Mouse (Mus musculus) midbrain, embryonic 11.5 days (tissue): ENCODE data around the gene Irak3. TPM values are rescaled to one million over a fixed set of nuclear protein-coding genes. Genes with fewer than 3 reads are reported as not detected.

Experiments used
- ATAC-seq: fragments of 200-750 bp; cut with Nextera tagmentation; 2 replicates; pipeline ENCODE4 v1.8.0; 2017; ENCODE audit warnings: moderate TSS enrichment, moderate library complexity; ENCODE audit not compliant: low FRiP score
- DNase-seq: peaks from one replicate; pipeline ENCODE4 v3.0.0; 2015; ENCODE audit warnings: low spot score; ENCODE audit errors: missing footprints
- H3K27ac ChIP-seq: fragments of 300-500 bp; sonication (generic); 2 replicates; pipeline ENCODE4 v1.5.1; 2014; ENCODE audit warnings: low read depth, low read length
- H3K27me3 ChIP-seq: fragments of 300-500 bp; sonication (generic); 2 replicates; pipeline ENCODE4 v1.6.1; 2014; ENCODE audit warnings: mild to moderate bottlenecking, low read length, moderate library complexity, mixed read lengths; ENCODE audit not compliant: control insufficient read depth, insufficient read depth
- H3K36me3 ChIP-seq: fragments of 300-500 bp; sonication (generic); 2 replicates; pipeline ENCODE4 v1.6.1; 2014; ENCODE audit warnings: mild to moderate bottlenecking, low read length, moderate library complexity, mixed read lengths; ENCODE audit not compliant: control insufficient read depth, insufficient read depth
- H3K4me1 ChIP-seq: fragments of 300-500 bp; sonication (generic); 2 replicates; pipeline ENCODE4 v1.6.1; 2014; ENCODE audit warnings: low read length; ENCODE audit not compliant: control insufficient read depth, insufficient read depth
- H3K4me2 ChIP-seq: fragments of 300-500 bp; sonication (generic); 2 replicates; pipeline ENCODE4 v1.6.1; 2014; ENCODE audit warnings: mild to moderate bottlenecking, moderate library complexity
- H3K4me3 ChIP-seq: fragments of 300-500 bp; sonication (generic); 2 replicates; pipeline ENCODE4 v1.5.1; 2014; ENCODE audit warnings: low read depth, low read length
- H3K9ac ChIP-seq: fragments of 300-500 bp; sonication (generic); 2 replicates; pipeline ENCODE4 v1.6.1; 2014; ENCODE audit warnings: low read length
- H3K9me3 ChIP-seq: fragments of 300-500 bp; sonication (generic); 2 replicates; pipeline ENCODE4 v1.6.1; 2016; ENCODE audit warnings: low read length; ENCODE audit not compliant: control insufficient read depth
- WGBS: fragments of 180-500 bp; shearing (Covaris S2); extraction: QIAGEN DNeasy Blood & Tissue Kit; methylation state at CpG from one replicate; pipeline ENCODE4 v1.1.7; 2014; 5-methylcytosine and 5-hydroxymethylcytosine counted together
- polyA plus RNA-seq: library from polyadenylated mRNA; unstranded; fragments of >200 nt; fragmentation: Nextera tagmentation; extraction: Ambion mirVana; gene quantifications from 2 replicates; pipeline ENCODE4 v1.2.1, GENCODE M21; 2014

The Irak3 gene
- polyA plus RNA-seq, 1 experiment from 2014 or later = 1.2 TPM

- Histone ChIP-seq H3K4me1 (no peaks in the 10 kb centered on the region), H3K9ac (no peak overlapping the region), H3K27me3 (no peaks in the 10 kb centered on the region), H3K27ac (no peak overlapping the region), H3K36me3 (no peaks in the 10 kb centered on the region), H3K4me3 (no peak overlapping the region), H3K9me3 (no peaks in the 10 kb centered on the region), H3K4me2 (no peak overlapping the region)
- DNase-seq (no peak), ATAC-seq (no peak)
- WGBS = 92% methylated on average over 8 of the region's 8 CpGs
Measured at GRCm38 (mm10) chr10:120193255-120193654, 8.7 kb downstream of the Irak3 start.

GRCm38 (mm10) chr10:120192278-120192677 lies 9.7 kb downstream of the Irak3 start:
- H3K4me2 ChIP-seq = no peak overlapping the region
- H3K9ac ChIP-seq = no peak overlapping the region
- H3K36me3 ChIP-seq = no peaks in the 10 kb centered on the region
- H3K4me3 ChIP-seq = no peak overlapping the region
- H3K9me3 ChIP-seq = no peaks in the 10 kb centered on the region
- H3K27ac ChIP-seq = no peak overlapping the region
- DNase-seq = no peak
- ATAC-seq = no peak
- H3K4me1 ChIP-seq = no peaks in the 10 kb centered on the region
- WGBS = 87% methylated on average over 4 of the region's 4 CpGs
- no peaks in the 10 kb centered on the region for H3K27me3 ChIP-seq

- no peak for ATAC-seq
- Histone ChIP-seq H3K4me2 (no peak overlapping the region), H3K27ac (no peak overlapping the region), H3K9me3 (no peaks in the 10 kb centered on the region), H3K27me3 (no peaks in the 10 kb centered on the region), H3K4me3 (no peak overlapping the region), H3K9ac (no peak overlapping the region), H3K4me1 (no peaks in the 10 kb centered on the region), H3K36me3 (no peaks in the 10 kb centered on the region)
- DNase-seq = no peak
- WGBS = 89% methylated on average over 6 of the region's 6 CpGs
Measured at GRCm38 (mm10) chr10:120191165-120191564, 10.8 kb downstream of the Irak3 start.

GRCm38 (mm10) chr10:120189782-120190181 lies 12.1 kb downstream of the Irak3 start:
- Histone ChIP-seq H3K27ac (no peak overlapping the region), H3K9ac (no peak overlapping the region), H3K36me3 (no peaks in the 10 kb centered on the region), H3K4me3 (no peak overlapping the region), H3K27me3 (no peaks in the 10 kb centered on the region), H3K4me1 (no peaks in the 10 kb centered on the region), H3K9me3 (no peaks in the 10 kb centered on the region), H3K4me2 (no peak overlapping the region)
- WGBS = 32% methylated on average over 6 of the region's 6 CpGs
- no peak for ATAC-seq
- DNase-seq = no peak

GRCm38 (mm10) chr10:120189276-120189675 lies 12.7 kb downstream of the Irak3 start:
- H3K36me3 ChIP-seq = no peaks in the 10 kb centered on the region
- no peak overlapping the region for H3K27ac ChIP-seq
- DNase-seq (no peak), ATAC-seq (no peak)
- H3K4me2 ChIP-seq = no peak overlapping the region
- H3K4me3 ChIP-seq = no peak overlapping the region
- 72% methylated on average over 11 of the region's 11 CpGs for WGBS
- H3K9ac ChIP-seq = no peak overlapping the region
- no peaks in the 10 kb centered on the region for H3K9me3 ChIP-seq
- H3K27me3 ChIP-seq = no peaks in the 10 kb centered on the region
- H3K4me1 ChIP-seq = no peaks in the 10 kb centered on the region

GRCm38 (mm10) chr10:120188513-120188912 lies 13.4 kb downstream of the Irak3 start:
- ATAC-seq (no peak), DNase-seq (no peak)
- no peaks in the 10 kb centered on the region for H3K27me3 ChIP-seq
- no peak overlapping the region for H3K4me3 ChIP-seq
- no peak overlapping the region for H3K4me2 ChIP-seq
- no peak overlapping the region for H3K27ac ChIP-seq
- no peak overlapping the region for H3K9ac ChIP-seq
- 72% methylated on average over 2 of the region's 2 CpGs for WGBS
- no peaks in the 10 kb centered on the region for H3K36me3 ChIP-seq
- no peaks in the 10 kb centered on the region for H3K4me1 ChIP-seq
- no peaks in the 10 kb centered on the region for H3K9me3 ChIP-seq

- no peak overlapping the region for H3K9ac ChIP-seq
- H3K4me1 ChIP-seq = no peaks in the 10 kb centered on the region
- H3K36me3 ChIP-seq = no peaks in the 10 kb centered on the region
- ATAC-seq (no peak), DNase-seq (no peak)
- H3K27me3 ChIP-seq = no peaks in the 10 kb centered on the region
- no peak overlapping the region for H3K4me2 ChIP-seq
- H3K9me3 ChIP-seq = no peaks in the 10 kb centered on the region
- 88% methylated on average over 2 of the region's 2 CpGs for WGBS
- H3K27ac ChIP-seq = no peak overlapping the region
- H3K4me3 ChIP-seq = no peak overlapping the region
Measured at GRCm38 (mm10) chr10:120183342-120183741, 18.6 kb downstream of the Irak3 start.

- ATAC-seq = no peak
- 97% methylated on average over 1 of the region's 1 CpGs for WGBS
- H3K4me1 ChIP-seq = no peaks in the 10 kb centered on the region
- H3K9ac ChIP-seq = no peak overlapping the region
- H3K27ac ChIP-seq = no peak overlapping the region
- H3K4me3 ChIP-seq = no peak overlapping the region
- no peaks in the 10 kb centered on the region for H3K27me3 ChIP-seq
- DNase-seq = no peak
- no peaks in the 10 kb centered on the region for H3K9me3 ChIP-seq
- H3K36me3 ChIP-seq = no peaks in the 10 kb centered on the region
- no peak overlapping the region for H3K4me2 ChIP-seq
Measured at GRCm38 (mm10) chr10:120182887-120183286, 19.0 kb downstream of the Irak3 start.

- no peak for ATAC-seq
- WGBS = 88% methylated on average over 15 of the region's 15 CpGs
- no peaks in the 10 kb centered on the region for H3K27me3 ChIP-seq
- no peaks in the 10 kb centered on the region; the same call in 1 of the 2 replicates for H3K9me3 ChIP-seq
- H3K9ac ChIP-seq = no peak overlapping the region
- DNase-seq = no peak
- H3K4me2 ChIP-seq = no peak overlapping the region
- H3K4me3 ChIP-seq = no peak overlapping the region
- H3K36me3 ChIP-seq = no peaks in the 10 kb centered on the region
- no peak overlapping the region for H3K27ac ChIP-seq
- H3K4me1 ChIP-seq = peaks cover 4% of the 10 kb centered on the region; the same call in 1 of the 2 replicates
Measured at GRCm38 (mm10) chr10:120174192-120174705, 27.7 kb downstream of the Irak3 start.
